Mouse (Mus musculus) bone marrow, adult 2 months (tissue): ENCODE results near the gene Drd1.
A peak's percentile ranks its signal among the peaks of the same experiment; 100 is the strongest.

Experiments
- CTCF ChIP-seq: fragments of 200-500 bp; IDR thresholded peaks from 2 replicates; pipeline ENCODE4 v1.5.1; 2011; ENCODE audit warnings: low read length, control low read depth; ENCODE audit not compliant: control insufficient read depth, insufficient read depth
- POLR2A ChIP-seq: fragments of 200-500 bp; IDR thresholded peaks from 2 replicates; pipeline ENCODE4 v1.6.1; 2011; ENCODE audit warnings: low read depth, mild to moderate bottlenecking, control low read depth, low read length, borderline replicate concordance; ENCODE audit not compliant: control insufficient read depth

- no peak for TF ChIP-seq POLR2A
- peak; percentile 30; the same call in 1 of the 2 replicates for TF ChIP-seq CTCF
Measured at GRCm38 (mm10) chr13:54055448-54055861, at the start of gene Drd1.
